Comparison of ENCODE assay signal across 8 mouse cellular contexts in the genomic region with DNA sequence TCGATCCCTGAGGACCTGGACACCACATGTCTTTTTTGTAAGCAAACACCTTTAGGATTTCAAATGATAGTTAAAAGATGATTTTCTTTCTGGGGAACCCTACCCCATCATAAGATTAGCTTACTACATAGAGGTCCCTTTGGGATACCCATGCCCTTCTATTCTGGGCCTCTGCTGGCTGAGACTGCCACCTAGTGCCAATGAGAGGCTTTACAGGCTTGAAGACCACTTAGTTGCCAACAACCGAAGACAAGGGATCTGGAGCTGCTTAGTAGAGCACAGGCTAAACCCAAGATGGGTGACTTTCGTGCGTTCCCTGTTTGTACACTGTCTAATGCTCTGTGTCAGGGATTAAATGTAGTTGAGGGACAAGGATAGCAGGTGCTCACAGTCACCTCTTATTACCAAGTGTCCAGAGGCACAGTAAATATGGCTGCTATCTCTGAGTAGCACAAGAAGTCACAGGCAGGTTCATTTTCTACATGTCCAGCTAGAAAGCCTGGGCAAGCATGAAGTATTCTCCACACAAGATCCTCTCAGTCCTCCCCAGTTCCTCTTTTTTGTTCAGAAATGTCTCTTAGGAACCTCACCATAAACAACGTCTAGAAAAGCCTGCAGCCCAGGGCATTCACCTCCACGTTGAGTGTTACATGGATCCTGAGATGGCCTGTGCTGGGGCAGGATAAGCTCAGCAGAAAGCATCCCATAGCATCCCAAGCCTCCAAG. TPM values are rescaled to one million over a fixed set of nuclear protein-coding genes. Genes with fewer than 3 reads are reported as not detected.
DNase-seq lines count a peak whose midpoint lies in the region; ATAC-seq and TF ChIP-seq lines count a peak whose summit lies in the region.

No protein-coding gene starts in this region.

- no peaks in the 10 kb centered on the region for H3K36me3 ChIP-seq in midbrain, embryonic 14.5 days (ENCODE audit: control insufficient read depth, insufficient read depth, low read length)

- no peak overlapping the region for H3K9ac ChIP-seq in midbrain, embryonic 14.5 days (replicated peaks; ENCODE audit: low read length)

- intact Hi-C loops in left cerebral cortex, postnatal 25 days (cut with DNase I), result loop anchor here (2.0 to 10.0 kb wide), 3 partner anchors 33 to 287 kb away; no protein-coding TSS in a partner anchor

- peaks cover 57% of the 10 kb centered on the region for H3K4me1 ChIP-seq in bone marrow macrophage, adult 2 months (ENCODE audit: control insufficient read depth, insufficient read depth, low read length)
- H3K4me1 ChIP-seq in midbrain, embryonic 14.5 days (ENCODE audit: control insufficient read depth, insufficient read depth, low read length), result 0 out of 2 replicates have a peak, but pooled peaks cover 4% of the 10 kb centered on the region

- H3K9me3 ChIP-seq in midbrain, embryonic 14.5 days (ENCODE audit: control insufficient read depth, low read length), result no peaks in the 10 kb centered on the region

- H3K27me3 ChIP-seq in midbrain, embryonic 14.5 days (ENCODE audit: control insufficient read depth, insufficient read depth, low read length), result no peaks in the 10 kb centered on the region

- TF ChIP-seq POLR2A in bone marrow macrophage, adult 2 months (IDR thresholded peaks at IDR 0.05; ENCODE audit: borderline replicate concordance, low read depth, low read length), result no peak

- peak overlapping the region; percentile 92 for H3K27ac ChIP-seq in bone marrow macrophage, adult 2 months (ENCODE audit: insufficient read depth, low read depth, low read length)
- no peak overlapping the region for H3K27ac ChIP-seq in midbrain, embryonic 14.5 days (replicated peaks; ENCODE audit: low read depth, low read length)

- peak; percentile 37 for DNase-seq in urinary bladder, postnatal 14 days (ENCODE audit: low spot score)
- DNase-seq in urinary bladder, adult 18-20 months (ENCODE audit: low spot score in 2 of 2), result no peak
- DNase-seq in fibroblast of lung, adult 2 months (ENCODE audit: low read depth), result peak; percentile 52
- peak; percentile 57 to 70 for DNase-seq in left cerebral cortex, postnatal 25 days (ENCODE audit: low spot score in 2 of 2)
- peak; percentile 75 for DNase-seq in midbrain, embryonic 14.5 days
- peak; percentile 37 to 43 for DNase-seq in thymus, postnatal 36 days

- TF ChIP-seq CTCF in bone marrow macrophage, adult 2 months (IDR thresholded peaks at IDR 0.05; ENCODE audit: low read depth, low read length), result peak; percentile 45

- H3K4me2 ChIP-seq in midbrain, embryonic 14.5 days (ENCODE audit: low read length), result no peak overlapping the region

- peak; percentile 43; a peak in 2 of 4 replicates for ATAC-seq in hematopoietic stem cell, adult 5-6 weeks (replicated peaks in 1 of 2; ENCODE audit: insufficient read depth in 1 of 2, low FRiP score in 2 of 2, low TSS enrichment in 1 of 2, low read depth in 1 of 2, poor library complexity in 2 of 2, severe bottlenecking in 2 of 2)
- no peak for ATAC-seq in midbrain, embryonic 14.5 days (ENCODE audit: low FRiP score, low TSS enrichment)

- H3K4me3 ChIP-seq in bone marrow macrophage, adult 2 months (ENCODE audit: insufficient read depth, low read length), result no peak overlapping the region
- H3K4me3 ChIP-seq in midbrain, embryonic 14.5 days (replicated peaks; ENCODE audit: low read depth, low read length), result no peak overlapping the region

- 67% methylated on average over 6 of the region's 6 CpGs for WGBS in midbrain, embryonic 14.5 days

RNA-seq across cellular contexts. Expression of a gene that starts 37.6 kb away (rescaled TPM):
- polyA plus RNA-seq in bone marrow macrophage, adult 2 months (2012; ENCODE audit: insufficient read depth, insufficient read length, missing spikeins), result 103 and 109 TPM in 2 replicates
- total RNA-seq in hematopoietic stem cell, adult 5-6 weeks (2017), result 19.7 and 35.3 TPM in 2 replicates
- total RNA-seq in left cerebral cortex, postnatal 25 days (2021), result 10 to 100 TPM; 55.0 to 60.5 TPM
- polyA plus RNA-seq in midbrain, embryonic 14.5 days (2014; fragmentation: Nextera tagmentation; extraction: Ambion mirVana), result 106 and 114 TPM in 2 replicates

Comparison
In these comparisons a context has a peak if more than half of its experiments do, and no peak if none do; other contexts are left out.
1. DNase-seq: peak in urinary bladder, postnatal 14 days (single experiment), fibroblast of lung, adult 2 months (single experiment), left cerebral cortex, postnatal 25 days (2 of 2), midbrain, embryonic 14.5 days (single experiment) and thymus, postnatal 36 days (2 of 2); none in urinary bladder, adult 18-20 months (0 of 2).